Mouse (Mus musculus): ENCODE results near the gene Zfp91. TPM values are rescaled to one million over a fixed set of nuclear protein-coding genes. Genes with fewer than 3 reads are reported as not detected.

Gene Zfp91
- 4.9 and 5.7 TPM in 2 replicates for polyA plus RNA-seq (2012; rRNA removed; ENCODE audit: low replicate concordance)

DNA sequence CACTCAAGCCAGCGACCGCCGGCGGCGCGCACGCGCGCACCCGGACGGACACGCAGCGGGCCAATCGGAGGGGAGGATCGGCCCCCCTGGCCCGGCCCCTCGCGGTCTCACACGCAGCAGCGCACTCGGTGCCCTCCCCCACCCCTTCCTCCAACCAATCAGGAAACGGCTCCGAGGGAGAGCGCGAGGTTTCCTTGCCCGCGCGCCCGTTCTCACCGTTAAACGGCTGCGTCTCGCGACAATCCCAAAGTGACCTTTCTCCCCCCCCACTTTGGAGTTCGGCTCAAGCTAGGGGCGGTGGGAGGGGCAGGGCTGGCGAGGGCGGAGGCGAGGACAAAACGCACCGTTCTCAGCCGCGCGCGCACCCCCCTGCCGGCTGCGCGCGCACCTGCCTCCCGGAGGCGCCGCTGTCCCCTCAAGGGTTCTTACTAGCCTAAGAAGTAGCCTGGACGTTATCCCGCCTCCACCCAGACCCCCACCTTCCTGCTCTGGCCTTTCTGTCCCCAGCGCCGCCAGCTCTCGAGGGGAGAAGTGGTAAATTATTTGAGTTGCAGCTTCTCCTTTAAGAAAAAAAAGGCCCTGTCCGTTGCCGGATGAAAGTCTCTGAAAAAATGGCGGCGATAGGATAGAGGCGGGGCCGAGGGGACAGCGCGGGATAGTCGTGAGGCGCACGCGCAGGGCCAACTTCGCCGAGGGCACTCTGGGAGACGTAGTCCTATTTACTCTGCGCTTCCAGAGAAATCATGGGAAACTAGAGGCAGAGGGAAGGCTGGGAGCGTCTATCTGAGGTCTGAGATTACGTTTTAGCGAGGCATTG is at the start of gene Zfp91, which contains the start of gene Lpxn:
Zfp91 (minus strand) TSS at position 616 of the 817 bp plus-strand sequence.
Lpxn (plus strand) TSS at position 683 of the 817 bp plus-strand sequence.

DNA sequence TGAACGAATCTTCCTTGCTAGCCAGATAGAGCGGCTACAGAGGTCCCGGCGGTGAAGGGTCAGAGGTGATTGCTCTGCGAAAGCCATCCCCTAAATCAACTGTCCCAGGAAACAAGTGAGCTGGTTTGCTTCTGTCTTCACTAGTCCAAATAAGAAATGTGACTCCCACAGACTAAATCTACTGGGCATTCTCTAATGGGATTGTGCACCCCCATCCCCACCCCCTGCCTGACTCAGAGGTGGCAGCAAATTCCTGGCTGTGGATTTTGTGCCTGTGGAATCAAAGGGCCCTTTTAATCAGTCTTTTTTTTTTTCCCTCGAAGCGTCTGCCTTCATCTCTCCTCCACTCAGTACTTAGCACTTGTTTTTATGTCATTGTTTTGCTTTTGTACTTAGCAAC is 30.6 kb downstream of the Zfp91 start, which contains the start of gene Cntf:
Cntf (minus strand) TSS at position 325 of the 400 bp plus-strand sequence.

Other genes with a start within 250 kb of the Zfp91 start
- gene Gm4952, start 196.2 kb downstream of the Zfp91 start, polyA plus RNA-seq (2012; rRNA removed; ENCODE audit: low replicate concordance), result 0.05 TPM in 1 of 2 replicates, not detected in the other
- gene Glyat, start 162.8 kb downstream of the Zfp91 start, polyA plus RNA-seq (2012; rRNA removed; ENCODE audit: low replicate concordance), result not detected in 2 replicates
- gene Olfr1442, start 125.7 kb downstream of the Zfp91 start, polyA plus RNA-seq (2012; rRNA removed; ENCODE audit: low replicate concordance), result not detected in 2 replicates
- not detected in 2 replicates for gene Olfr1443, start 118.0 kb downstream of the Zfp91 start, polyA plus RNA-seq (2012; rRNA removed; ENCODE audit: low replicate concordance)
- gene Keg1, start 100.3 kb downstream of the Zfp91 start, polyA plus RNA-seq (2012; rRNA removed; ENCODE audit: low replicate concordance), result not detected in 2 replicates
- gene Cntf, start 30.5 kb downstream of the Zfp91 start, polyA plus RNA-seq (2012; rRNA removed; ENCODE audit: low replicate concordance), result 0.25 TPM in 1 of 2 replicates, not detected in the other
- 1.9 and 2.6 TPM in 2 replicates for gene Lpxn, start 67 bp upstream of the Zfp91 start, polyA plus RNA-seq (2012; rRNA removed; ENCODE audit: low replicate concordance)
- not detected in 2 replicates for gene Gm5244, start 50.6 kb upstream of the Zfp91 start, polyA plus RNA-seq (2012; rRNA removed; ENCODE audit: low replicate concordance)
- gene Olfr1444, start 61.2 kb upstream of the Zfp91 start, polyA plus RNA-seq (2012; rRNA removed; ENCODE audit: low replicate concordance), result not detected in 2 replicates
- not detected in 2 replicates for gene Olfr1445, start 87.7 kb upstream of the Zfp91 start, polyA plus RNA-seq (2012; rRNA removed; ENCODE audit: low replicate concordance)
- gene Olfr1446, start 97.4 kb upstream of the Zfp91 start, polyA plus RNA-seq (2012; rRNA removed; ENCODE audit: low replicate concordance), result not detected in 2 replicates
- not detected in 2 replicates for gene Olfr1447, start 107.6 kb upstream of the Zfp91 start, polyA plus RNA-seq (2012; rRNA removed; ENCODE audit: low replicate concordance)
- not detected in 2 replicates for gene Olfr1448, start 128.3 kb upstream of the Zfp91 start, polyA plus RNA-seq (2012; rRNA removed; ENCODE audit: low replicate concordance)
- gene Olfr1449, start 134.7 kb upstream of the Zfp91 start, polyA plus RNA-seq (2012; rRNA removed; ENCODE audit: low replicate concordance), result not detected in 2 replicates
- gene Olfr1450, start 154.1 kb upstream of the Zfp91 start, polyA plus RNA-seq (2012; rRNA removed; ENCODE audit: low replicate concordance), result not detected in 2 replicates
- gene Olfr1451, start 198.9 kb upstream of the Zfp91 start, polyA plus RNA-seq (2012; rRNA removed; ENCODE audit: low replicate concordance), result not detected in 2 replicates
- not detected in 2 replicates for gene Olfr1453, start 232.2 kb upstream of the Zfp91 start, polyA plus RNA-seq (2012; rRNA removed; ENCODE audit: low replicate concordance)

All from duodenum, adult 2 months (tissue).